Mouse (Mus musculus) granulocyte monocyte progenitor cell, adult 5-6 weeks (primary cell): ENCODE data around the gene Bola1. TPM values are rescaled to one million over a fixed set of nuclear protein-coding genes. Genes with fewer than 3 reads are reported as not detected.
A peak's percentile ranks its signal among the peaks of the same experiment; 100 is the strongest.

Experiments
- ATAC-seq: replicated peaks from 2 replicates; pipeline ENCODE4 v1.8.0; 2016; ENCODE audit warnings: mild to moderate bottlenecking, moderate TSS enrichment, inconsistent platforms; ENCODE audit not compliant: poor library complexity, severe bottlenecking
- total RNA-seq, 2 experiments: library from RNA; stranded (forward) in 1 of 2; stranded (reverse) in 1 of 2; fragments of 200-712, 200-1000 nt in 1 of 2; fragments of >200 nt in 1 of 2; fragmentation: Nextera tagmentation in 1 of 2; gene quantifications; 2 replicates each; pipeline ENCODE4 v1.2.3; 2014 to 2017

The Bola1 gene
- total RNA-seq (2014; fragmentation: Nextera tagmentation), result 9.4 and 44.0 TPM in 2 replicates
- total RNA-seq (2017), result 45.3 and 56.0 TPM in 2 replicates

GRCm38 (mm10) chr3:96219661-96220130 lies at the start of gene Bola1, which contains the start of gene Hist2h2ab:
Bola1 (minus strand) TSS chr3:96219709.
Hist2h2ab (plus strand) TSS chr3:96219865.
- ATAC-seq, result peak; percentile 52

DNA sequence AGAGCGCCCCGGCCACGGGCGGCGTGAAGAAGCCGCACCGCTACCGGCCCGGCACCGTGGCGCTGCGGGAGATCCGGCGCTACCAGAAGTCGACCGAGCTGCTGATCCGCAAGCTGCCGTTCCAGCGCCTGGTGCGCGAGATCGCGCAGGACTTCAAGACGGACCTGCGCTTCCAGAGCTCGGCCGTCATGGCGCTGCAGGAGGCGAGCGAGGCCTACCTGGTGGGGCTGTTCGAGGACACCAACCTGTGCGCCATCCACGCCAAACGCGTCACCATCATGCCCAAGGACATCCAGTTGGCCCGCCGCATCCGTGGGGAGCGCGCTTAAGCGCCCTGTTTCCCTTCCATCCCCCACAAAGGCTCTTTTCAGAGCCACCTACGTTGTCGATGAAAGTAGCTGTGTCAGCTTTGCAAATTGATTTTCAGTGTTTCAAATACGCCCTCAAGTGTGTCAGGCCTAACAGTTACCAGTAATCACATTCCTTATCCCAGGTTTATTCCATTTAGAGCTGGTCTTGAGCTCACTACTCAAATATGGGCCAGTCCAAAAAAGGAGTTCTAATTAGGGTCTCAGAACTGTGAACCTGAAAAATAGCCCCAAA lies 49.4 kb upstream of the Bola1 start:
- ATAC-seq, result peak; percentile 21

GRCm38 (mm10) chr3:96268051-96268775 lies 48.7 kb upstream of the Bola1 start, which contains the start of gene Hist2h3b:
Hist2h3b (plus strand) TSS chr3:96268654.
- peak; percentile 45 for ATAC-seq

- no peak for ATAC-seq
These were observed 48.0 kb upstream of the Bola1 start for GRCm38 (mm10) chr3:96267541-96267940.

GRCm38 (mm10) chr3:96266132-96266710 lies 46.7 kb upstream of the Bola1 start:
- ATAC-seq, result no peak

DNA sequence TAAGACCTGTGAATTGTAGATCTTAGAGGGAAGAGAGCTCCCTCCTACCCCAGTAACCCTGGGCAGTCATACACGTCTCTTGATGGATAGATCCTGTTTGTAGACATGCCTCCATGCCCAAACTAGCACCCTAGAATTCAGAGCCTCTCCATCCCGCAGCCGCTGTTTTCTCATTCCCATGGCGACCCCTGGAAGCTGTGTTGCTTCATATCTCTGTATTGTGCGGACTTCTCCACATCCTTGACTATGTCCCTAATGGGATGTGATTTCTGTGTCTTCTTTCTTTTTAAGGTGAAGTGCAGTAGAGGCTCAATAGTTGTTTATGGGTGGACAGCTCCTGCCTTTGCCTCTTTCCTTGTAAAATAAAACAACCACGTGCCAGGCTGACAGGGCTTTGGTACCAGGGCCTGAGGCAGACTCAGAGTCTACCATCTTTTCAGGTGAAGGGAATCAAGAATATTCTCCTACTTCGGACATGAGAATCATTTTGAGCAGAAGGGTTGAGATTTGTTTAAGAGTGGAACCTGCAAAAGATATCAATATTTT lies 45.0 kb upstream of the Bola1 start:
- ATAC-seq, result no peak

DNA sequence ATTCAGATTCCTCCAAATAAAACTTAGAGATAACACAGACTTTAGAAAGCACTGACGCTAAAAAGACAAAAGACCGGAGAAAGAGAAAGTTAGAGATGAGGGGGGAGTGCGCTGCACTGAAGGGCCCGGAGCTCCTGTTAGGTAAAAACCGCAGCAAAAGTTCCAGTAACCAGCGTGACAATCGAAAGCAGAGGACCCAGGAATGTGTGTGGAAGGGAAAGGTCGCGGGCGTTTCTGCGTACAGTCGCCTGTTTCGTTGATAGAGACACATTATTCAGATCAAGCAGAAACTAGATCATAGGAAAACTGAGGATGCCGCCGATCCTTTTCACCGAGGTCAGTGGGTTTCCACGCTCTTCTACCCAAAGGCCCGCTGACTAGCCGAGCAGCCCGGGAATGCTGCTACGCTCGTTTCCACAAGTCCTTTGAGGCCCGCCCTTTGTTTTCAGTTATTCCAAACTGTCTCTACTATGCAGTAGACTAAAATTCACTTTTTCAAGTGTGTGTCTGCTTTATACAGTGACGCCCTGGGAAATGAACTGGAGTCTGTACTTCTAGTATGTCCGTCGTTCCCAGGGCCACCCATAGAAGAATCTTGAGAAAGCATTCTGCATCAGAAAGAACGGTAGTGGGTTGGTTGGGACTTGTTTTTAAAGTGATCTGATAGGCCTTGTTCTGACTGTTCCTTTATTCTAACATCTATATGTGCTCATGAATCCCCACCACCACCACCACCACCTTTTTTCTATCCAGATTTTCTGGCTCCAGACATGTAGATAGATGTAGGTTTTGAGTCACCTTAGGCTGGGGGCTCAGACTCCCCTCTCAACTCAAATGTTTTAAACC lies 44.3 kb upstream of the Bola1 start:
- 0 out of 2 replicates have a peak, but pooled peaks have one; percentile 26 for ATAC-seq

DNA sequence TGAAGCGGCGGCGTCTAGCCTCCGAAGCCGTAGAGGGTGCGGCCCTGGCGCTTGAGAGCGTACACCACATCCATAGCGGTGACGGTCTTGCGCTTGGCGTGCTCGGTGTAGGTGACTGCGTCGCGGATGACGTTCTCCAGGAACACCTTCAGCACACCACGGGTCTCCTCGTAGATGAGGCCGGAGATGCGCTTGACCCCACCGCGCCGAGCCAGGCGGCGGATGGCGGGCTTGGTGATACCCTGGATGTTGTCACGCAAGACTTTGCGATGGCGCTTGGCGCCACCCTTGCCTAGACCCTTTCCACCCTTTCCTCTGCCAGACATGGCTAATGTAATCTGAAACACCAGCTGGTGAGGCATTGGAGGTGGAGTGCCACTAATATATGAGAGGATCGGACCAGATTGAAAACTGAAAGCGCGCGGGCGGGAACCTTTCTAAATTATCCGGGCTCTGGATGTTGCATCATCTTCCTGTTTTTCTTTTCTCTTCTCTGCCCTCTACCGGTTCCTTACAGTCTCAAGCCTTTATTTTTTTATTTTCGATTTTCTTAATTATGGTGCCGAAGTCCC lies 43.6 kb upstream of the Bola1 start, which contains the start of gene Hist2h4:
Gene Hist2h4, minus strand, starts transcription at position 333 of the 572 bp plus-strand sequence.
- peak; percentile 84 for ATAC-seq

DNA sequence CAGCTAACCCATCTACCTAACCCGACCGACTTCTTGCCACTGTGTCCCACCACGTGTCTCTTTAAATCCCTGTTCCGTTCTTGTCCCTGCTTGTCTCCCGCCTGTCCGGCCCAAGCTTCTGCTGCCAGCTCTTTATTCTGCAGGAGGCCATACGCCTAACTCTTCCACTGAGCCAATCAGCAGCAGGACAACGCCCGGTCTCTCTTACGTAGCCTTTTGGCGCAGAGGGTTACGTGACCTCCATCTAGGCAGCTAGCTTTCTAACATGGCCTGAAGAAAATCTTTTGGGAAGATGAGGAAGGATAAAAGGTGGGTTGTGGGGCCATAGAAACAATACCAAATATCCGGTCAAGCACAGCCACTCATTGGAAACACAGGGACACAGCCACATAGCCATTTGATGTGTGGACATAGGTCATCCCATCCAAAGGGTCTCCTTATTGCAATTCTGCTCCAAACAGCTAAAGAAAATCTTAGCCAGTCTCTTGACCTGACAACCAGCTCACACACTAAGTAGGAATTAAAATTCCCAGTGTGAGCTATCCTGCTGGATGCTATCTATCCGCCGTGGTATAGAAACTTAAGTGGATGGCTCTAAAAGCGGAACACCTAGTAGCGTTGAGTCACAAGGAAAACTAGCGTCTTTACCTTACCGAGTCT lies 42.8 kb upstream of the Bola1 start:
- peak; percentile 67 for ATAC-seq

DNA sequence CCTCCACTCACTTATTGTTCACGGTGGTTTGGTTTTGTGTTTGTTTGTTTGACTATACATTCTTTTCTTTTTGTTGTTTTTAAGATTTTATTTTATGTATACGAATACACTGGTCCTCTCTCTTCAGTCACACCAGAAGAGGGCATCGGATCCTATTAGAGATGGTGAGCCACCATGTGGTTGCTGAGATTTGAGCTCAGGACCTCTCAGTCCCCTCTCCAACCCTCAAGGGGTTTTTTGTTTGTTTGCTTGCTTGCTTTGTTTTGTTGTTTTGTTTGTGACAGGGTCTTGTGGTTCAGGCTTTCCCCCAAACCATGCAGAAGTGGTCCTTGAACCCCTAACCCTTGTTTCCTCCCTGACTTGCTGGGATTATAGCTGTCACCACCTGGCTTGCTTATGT lies 42.1 kb upstream of the Bola1 start:
- no peak for ATAC-seq

- ATAC-seq, result no peak
These were observed 40.7 kb upstream of the Bola1 start for GRCm38 (mm10) chr3:96260220-96260619.

- ATAC-seq, result no peak
These were observed 37.7 kb upstream of the Bola1 start for GRCm38 (mm10) chr3:96257190-96257589.

GRCm38 (mm10) chr3:96255926-96256593 lies 36.6 kb upstream of the Bola1 start:
- ATAC-seq, result no peak

DNA sequence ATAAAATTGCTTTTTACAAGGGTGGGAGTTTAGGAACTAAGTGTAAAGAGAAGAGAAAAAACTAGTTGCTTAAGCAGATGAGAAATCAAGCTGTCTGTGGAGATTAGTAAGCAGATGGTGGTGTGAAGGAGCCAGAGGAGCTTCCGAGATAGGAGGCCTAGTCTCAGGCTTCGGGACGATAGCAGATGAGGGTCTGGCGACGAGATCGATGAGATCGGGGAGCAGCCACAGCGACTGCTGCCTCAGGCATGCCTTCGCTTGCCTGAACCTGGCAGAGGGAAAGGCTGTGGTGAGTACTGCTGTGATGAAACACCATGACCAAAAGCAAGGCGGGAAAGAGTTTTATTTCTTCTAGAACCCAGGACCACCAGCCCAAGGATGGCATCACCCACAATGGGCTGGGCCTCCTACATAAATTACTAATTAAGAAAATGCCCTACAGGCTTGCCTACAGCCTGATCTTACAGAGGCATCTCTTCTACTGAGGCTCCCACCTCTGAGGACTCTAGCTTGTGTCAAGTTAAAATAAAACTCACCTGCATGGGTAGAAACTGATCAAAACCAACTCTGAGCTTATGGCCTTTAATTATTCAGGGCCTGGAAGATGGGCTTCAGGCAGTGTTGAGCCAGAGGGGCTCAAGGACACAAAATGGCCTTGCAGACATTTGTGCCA lies 35.3 kb upstream of the Bola1 start:
- ATAC-seq, result no peak

- peak; percentile 83 for ATAC-seq
These were observed 32.3 kb upstream of the Bola1 start for GRCm38 (mm10) chr3:96251787-96252186.

DNA sequence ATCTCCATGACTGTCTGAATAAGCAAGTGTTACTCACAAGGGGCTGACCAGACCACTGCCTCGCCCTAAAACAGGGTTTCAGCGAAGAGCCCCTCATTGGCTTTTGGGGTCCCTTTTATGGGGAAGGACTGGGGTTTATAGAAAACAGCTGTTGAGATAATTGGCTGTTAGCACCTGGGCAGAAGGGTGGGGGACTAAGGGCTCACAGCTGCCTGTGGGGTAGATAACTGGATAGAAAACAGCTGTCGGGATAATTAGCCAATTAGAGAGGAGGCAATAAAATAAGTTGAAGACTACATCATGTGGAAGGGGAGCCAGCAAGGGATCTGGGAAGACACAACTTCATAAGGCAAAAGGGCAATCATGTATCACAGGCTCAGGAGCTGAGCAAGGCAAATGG lies 31.4 kb upstream of the Bola1 start:
- ATAC-seq, result no peak

GRCm38 (mm10) chr3:96249034-96249345 lies 29.5 kb upstream of the Bola1 start:
- ATAC-seq, result no peak
